Mouse (Mus musculus) hindlimb bud, embryonic 11.5 days (tissue): ENCODE results near the gene Slirp.
A peak's percentile ranks its signal among the peaks of the same experiment; 100 is the strongest.

Experiments
- DNase-seq: peaks from one replicate; pipeline ENCODE4 v3.0.0-alpha.2; 2012; ENCODE audit warnings: low read depth, low spot score; ENCODE audit errors: extremely low spot score

Slirp gene

DNA sequence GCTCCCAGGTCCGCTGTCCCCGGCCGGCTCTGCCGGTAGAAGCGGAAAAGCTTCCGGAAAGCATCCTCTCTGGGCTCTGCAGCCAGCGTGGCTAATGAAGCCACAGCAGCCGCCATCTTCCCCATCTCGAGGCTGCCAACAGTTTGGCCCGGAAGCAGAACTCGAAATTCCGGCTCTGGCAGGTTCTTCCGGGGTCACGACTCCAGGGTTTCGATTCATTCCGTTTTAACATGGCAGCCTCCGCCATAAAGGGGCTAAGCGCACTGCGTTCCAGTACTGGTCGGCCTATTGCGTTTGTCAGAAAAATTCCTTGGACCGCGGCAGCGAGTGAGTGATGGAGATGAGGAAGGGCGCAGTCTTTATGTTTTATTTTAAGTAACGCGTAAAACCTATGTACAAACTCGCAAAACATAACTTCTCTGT is at the start of gene Slirp, which contains the start of gene Alkbh1:
Slirp (plus strand) TSS at position 197 of the 423 bp plus-strand sequence.
Alkbh1 (minus strand) TSS at position 318 of the 423 bp plus-strand sequence.
- DNase-seq, result peak; percentile 83

GRCm38 (mm10) chr12:87394316-87394715 is 49.4 kb upstream of the Slirp start:
- no peak for DNase-seq

DNA sequence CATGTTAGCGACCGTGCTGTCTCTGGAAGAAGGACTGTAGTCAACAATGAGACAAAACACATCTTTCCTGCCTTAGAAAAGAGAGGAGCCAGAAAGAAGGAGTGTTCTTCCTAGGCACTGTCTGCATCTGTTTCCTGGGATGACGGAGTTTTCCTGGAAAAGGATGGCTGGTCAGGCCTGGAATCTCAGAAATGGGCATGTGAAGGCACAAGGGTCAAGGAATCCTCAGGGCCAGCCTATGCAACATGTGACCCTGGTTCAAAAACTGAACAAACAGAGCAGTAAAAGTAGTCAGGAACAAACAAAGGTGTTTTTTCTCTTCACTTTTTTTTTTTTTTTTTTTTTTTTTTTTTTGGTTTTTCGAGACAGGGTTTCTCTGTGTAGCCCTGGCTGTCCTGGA is 46.6 kb upstream of the Slirp start:
- no peak for DNase-seq

- no peak for DNase-seq
These were observed 45.8 kb upstream of the Slirp start for GRCm38 (mm10) chr12:87397811-87398417.

DNA sequence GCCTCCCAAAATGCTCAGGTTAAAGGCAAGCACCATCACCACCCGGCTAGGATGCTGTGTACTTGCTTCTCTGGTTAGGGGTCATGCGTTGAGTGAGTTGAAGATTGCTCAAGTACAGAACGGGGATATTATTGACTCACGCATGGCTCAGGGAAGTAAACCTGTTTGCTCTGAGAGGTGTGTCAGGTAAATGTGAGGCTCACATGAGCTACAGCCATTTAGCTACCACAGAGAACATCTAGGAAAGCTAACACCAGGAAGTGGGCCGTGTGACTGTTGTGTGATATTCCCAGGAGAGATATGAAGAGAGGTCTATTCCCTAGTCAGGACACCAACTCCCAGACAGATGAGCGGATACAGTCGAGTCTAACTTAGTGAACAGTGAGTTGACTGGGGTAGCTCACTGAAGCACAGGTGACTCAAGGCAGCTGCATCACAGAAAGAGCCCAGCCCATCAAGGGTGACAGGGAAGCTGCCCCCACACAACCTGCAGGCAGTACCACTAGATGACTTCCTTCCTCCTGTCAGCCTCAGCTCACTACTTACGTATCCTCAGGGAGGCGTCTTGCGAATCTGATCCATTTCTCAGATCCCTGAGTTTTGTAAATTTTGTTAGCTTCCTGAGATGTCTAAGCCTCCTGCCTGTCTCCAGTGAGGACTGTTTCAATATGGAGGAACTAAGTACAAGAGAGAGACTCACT is 44.4 kb upstream of the Slirp start:
- DNase-seq, result no peak

GRCm38 (mm10) chr12:87401883-87402282 is 41.8 kb upstream of the Slirp start:
- DNase-seq, result no peak

GRCm38 (mm10) chr12:87405165-87405564 is 38.5 kb upstream of the Slirp start:
- no peak for DNase-seq

- DNase-seq, result no peak
These were observed 38.0 kb upstream of the Slirp start for GRCm38 (mm10) chr12:87405721-87406120.

DNA sequence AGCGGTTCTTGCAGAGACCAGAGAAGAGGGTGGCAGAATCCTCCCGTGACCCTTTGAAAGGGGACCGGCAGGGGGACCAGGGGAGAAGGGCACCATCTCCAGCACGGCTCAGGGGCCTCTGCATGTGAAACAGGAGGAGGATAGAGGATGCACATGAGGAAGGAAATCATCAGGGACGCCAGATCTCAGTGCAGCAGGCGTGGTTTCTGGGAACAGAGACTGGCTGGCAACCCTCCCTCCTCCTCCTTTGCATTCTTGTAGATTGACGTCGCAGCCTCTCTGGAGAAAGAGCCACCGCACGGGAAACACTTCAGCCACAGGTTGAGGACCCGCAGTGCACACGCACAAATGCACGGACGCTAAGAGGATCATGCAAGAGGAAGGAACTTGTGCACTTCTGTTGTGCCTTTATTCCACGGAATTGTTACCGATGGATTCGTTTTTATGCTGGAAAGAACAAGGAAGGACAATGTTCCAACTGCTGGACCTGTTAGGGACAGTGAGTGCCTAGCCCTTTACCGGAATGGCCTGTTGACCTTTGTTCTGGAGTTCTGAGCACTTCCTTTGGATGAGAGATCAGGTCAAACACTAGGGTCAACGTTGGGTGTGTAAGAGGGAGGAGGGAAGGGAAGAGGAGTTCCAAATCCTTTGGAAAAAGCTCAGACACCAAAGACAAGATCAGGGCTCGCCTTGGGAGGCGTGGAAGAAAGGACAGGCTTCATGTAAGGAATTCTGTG is 35.7 kb upstream of the Slirp start:
- DNase-seq, result no peak

DNA sequence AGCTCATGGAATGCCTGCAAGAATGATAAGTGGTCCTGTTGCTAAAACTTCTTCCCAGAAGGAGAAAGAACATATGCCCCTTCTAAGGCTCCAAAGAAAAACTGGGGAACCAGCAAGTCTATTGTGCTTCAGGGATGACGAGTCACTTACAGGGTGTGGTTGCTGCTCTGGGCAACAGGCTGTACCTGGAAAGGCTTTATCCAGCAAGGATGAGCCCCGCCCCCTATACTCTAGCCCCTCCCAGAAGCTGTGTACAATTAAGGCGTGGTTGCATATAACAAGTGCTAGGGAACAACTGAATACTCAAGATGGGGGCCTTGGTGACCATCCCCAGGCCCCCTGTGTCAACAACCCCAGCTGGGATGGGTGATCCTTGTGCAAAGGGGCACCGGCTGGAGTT is 34.6 kb upstream of the Slirp start:
- no peak for DNase-seq

DNA sequence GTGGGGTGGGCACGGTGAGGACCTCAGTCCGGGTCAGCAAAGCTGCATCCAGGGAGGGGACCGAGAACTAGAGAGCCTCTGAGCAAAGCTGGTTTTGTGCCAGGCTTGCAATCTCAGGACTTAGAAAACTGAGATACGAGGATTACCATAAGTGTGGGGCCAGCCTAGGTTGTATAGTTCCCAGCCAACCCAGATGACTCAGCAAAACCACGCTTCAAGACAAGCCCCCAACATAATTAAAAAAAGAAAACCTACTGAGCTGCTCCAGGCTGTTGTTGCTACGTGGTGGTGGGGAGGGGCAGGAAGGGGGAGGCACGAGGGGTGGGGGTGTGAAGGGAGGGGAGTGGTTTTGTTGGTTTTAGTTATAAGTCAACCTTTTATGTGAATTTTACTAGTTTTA is 32.7 kb upstream of the Slirp start:
- DNase-seq, result no peak

DNA sequence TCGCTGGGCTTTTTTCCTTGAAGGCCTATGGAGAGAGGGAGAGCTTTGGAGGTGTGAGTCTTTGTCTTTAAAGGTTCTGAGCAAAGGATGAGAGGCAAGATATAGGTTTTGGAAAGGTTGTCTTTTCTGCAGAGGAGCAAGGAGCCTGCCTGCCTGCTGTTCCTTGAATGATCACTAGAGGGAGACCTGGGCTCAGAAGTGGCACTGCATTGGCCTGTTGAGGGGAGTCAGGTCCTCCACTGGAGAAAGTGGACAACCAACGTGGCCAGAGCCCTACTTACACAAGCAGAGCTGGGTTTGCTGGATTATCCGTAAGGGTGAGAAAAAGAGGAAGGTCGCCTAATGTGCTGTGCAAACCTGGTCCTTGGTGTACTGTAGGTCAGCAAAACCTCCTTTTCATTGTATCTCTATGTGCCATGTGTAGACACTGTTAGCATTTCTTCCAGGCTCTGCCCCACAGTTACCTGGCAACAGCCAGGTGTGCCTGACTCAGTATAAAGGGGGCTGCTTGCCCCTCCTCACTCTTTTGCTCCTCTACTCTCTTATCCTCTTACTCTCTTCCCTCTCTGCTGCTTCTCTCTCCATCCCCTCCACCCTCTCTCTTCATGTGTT is 30.4 kb upstream of the Slirp start:
- DNase-seq, result no peak

DNA sequence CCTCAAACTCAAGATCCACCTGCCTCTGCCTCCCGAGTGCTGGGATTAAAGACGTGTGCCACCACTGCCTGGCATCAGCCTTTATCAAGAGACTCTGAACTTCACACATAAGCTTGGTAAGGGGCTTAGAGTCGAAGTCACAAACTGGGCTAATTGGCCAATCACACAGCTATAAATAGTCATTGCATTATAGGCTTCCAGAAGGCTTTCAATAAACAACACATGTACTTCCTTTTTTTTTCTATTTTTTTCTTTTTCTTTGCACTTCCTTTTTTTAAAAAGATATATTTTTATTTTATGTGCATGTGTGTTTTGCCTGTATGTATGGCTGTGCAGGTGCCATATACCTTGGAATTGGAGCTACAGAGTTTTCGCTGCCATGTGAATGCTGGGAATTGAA is 28.3 kb upstream of the Slirp start:
- no peak for DNase-seq

GRCm38 (mm10) chr12:87416690-87417089 is 27.0 kb upstream of the Slirp start:
- peak; percentile 39 for DNase-seq

DNA sequence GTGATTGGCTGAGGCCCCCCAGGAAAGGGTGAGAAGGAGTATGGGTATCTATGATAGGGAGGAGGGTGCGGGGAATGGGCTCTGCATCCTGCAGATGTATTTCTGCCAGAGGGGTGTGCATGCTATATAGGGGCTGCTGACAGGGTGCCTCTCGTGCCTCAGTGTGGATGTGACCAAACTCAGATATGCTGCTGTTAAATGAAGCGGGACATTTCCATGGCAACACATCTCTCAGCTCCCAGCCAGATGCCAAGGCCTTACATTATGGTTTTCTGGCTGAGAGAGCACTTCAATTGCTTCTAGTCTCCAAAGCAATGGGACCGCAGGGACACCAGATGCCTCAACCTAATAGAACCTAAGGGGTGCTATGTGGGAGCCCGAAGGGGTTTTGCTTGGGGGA is 24.8 kb upstream of the Slirp start:
- no peak for DNase-seq

- no peak for DNase-seq
These were observed 23.7 kb upstream of the Slirp start for GRCm38 (mm10) chr12:87419974-87420485.

DNA sequence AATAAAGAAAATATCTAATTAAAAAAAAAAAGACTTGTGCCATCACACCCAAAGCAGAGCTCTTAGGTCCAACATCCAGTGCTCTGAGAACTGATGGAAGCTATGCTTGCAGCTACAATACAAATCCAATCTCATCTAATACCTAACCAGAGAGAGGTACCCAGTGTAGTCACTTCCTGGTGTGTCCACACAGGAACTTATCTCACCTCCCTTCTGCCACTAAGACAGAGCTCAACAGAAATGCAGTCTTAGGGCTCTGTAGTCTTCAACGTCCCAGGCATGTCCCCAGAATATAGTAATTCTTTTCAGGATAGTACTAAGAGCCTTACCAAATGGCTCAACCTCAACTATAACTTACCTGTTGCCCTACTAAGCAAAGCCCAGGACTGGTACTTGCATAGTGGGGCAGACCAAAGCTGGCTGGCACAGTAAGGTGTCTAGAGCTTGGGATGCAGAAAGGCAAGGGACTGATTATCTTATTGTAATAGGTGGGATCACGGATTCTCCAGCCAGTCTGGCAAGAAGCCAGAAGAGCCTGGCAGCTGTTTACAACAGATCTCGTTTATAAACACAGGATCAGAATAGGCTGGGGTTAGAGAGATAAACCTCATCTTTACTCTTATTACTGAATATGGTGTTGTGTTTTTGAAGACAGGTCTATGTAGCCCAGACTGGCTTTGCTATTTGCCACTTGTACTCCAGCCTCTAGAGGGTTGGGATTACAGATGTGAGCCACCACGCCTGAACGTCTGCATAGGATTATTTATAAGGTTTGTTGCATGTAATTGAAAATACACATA is 21.8 kb upstream of the Slirp start:
- DNase-seq, result no peak

GRCm38 (mm10) chr12:87423700-87424099 is 20.0 kb upstream of the Slirp start:
- DNase-seq, result no peak

DNA sequence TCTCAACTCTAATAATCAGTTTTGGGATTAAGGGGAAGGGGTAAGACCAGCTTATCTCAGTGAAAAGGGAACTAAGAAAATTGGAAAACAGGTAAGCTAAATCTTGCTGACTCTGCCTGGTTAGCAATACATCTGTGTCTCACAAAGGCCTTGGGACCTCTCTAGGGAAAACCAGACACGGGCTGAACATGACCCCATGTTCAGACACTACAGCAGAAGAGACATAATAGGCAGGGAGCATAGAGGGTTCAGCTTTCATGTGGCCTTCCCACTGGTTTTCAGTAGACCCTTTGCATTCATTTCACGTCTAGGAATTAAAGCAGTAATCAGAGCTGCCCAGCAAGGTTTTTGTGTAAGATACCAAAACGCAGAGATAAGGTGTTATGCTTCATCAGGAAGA is 19.2 kb upstream of the Slirp start:
- DNase-seq, result no peak

- no peak for DNase-seq
These were observed 17.2 kb upstream of the Slirp start for GRCm38 (mm10) chr12:87426354-87427031.
